Mouse (Mus musculus) T-cell, adult 2 months (primary cell): ENCODE results near the gene Ubtd1.
"Not testable (repeated sequence)": the region's sequence is repeated elsewhere in the genome, so short reads cannot be mapped to it uniquely, and the experiment has no call there.

Source experiments
- DNase-seq: peaks from one replicate; pipeline ENCODE4 v3.0.0; 2022; ENCODE audit warnings: low spot score

Gene Ubtd1

GRCm38 (mm10) chr19:42069241-42069525 lies 87.6 kb downstream of the Ubtd1 start:
- DNase-seq: no peak

GRCm38 (mm10) chr19:42071221-42071620 lies 89.7 kb downstream of the Ubtd1 start:
- no peak for DNase-seq

GRCm38 (mm10) chr19:42071886-42072608 lies 90.5 kb downstream of the Ubtd1 start:
- no peak for DNase-seq

- no peak for DNase-seq
Observed at GRCm38 (mm10) chr19:42072802-42073201, 91.2 kb downstream of the Ubtd1 start.

- DNase-seq: no peak
Observed at GRCm38 (mm10) chr19:42075051-42075450, 93.5 kb downstream of the Ubtd1 start.

GRCm38 (mm10) chr19:42075992-42076391 lies 94.4 kb downstream of the Ubtd1 start:
- DNase-seq: no peak

GRCm38 (mm10) chr19:42078566-42078965 lies 97.0 kb downstream of the Ubtd1 start:
- DNase-seq: no peak

GRCm38 (mm10) chr19:42079006-42079405 lies 97.4 kb downstream of the Ubtd1 start:
- no peak for DNase-seq

- no peak for DNase-seq
Observed at GRCm38 (mm10) chr19:42079950-42080349, 98.4 kb downstream of the Ubtd1 start.

- DNase-seq: no peak
Observed at GRCm38 (mm10) chr19:42080469-42080868, 98.9 kb downstream of the Ubtd1 start.

- DNase-seq: not testable (repeated sequence)
Observed at GRCm38 (mm10) chr19:42081613-42082012, 100.0 kb downstream of the Ubtd1 start.
